Mouse (Mus musculus): ENCODE data around the gene Clip3. TPM values are rescaled to one million over a fixed set of nuclear protein-coding genes. Genes with fewer than 3 reads are reported as not detected.
A peak's percentile ranks its signal among the peaks of the same experiment; 100 is the strongest.

Clip3 gene
- polyA plus RNA-seq, 1 experiment from 2014 or later = 120 TPM

DNA sequence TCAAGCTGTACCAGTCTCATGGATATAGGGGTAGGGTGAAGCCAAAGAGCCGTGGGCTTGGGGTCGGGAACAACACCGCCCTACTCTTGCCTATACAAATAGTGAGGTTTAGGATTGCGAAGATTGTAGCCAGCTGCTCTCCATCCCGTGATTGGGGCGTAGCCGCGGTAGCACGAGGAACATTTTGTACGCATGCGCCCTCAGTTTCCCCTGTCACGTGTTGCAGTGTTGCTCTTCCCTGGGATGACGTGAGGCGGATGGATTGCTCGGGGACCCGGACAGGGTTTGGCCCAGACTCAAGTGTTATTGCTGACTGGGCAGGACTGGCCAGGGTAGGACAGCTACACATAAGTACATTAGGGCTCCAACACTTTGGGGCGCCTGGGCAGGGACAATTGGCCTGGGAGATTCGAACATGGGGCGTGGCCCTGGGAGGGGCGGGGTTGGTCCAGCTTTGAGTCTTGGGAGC lies 10.8 kb upstream of the Clip3 start:
- Histone ChIP-seq H3K4me1 (replicated peaks) (peaks cover 14% of the 10 kb centered on the region), H3K4me3 (peak overlapping the region; percentile 54), H3K9me3 (no peaks in the 10 kb centered on the region), H3K27ac (replicated peaks) (peak overlapping the region; percentile 96), H3K4me2 (peak overlapping the region; percentile 89), H3K9ac (peak overlapping the region; percentile 67), H3K27me3 (no peaks in the 10 kb centered on the region), H3K36me3 (no peaks in the 10 kb centered on the region)
- WGBS = 1% methylated on average over 20 of the region's 20 CpGs
- peak; percentile 88 for ATAC-seq (ENCODE audit: low FRiP score, low read depth)

DNA sequence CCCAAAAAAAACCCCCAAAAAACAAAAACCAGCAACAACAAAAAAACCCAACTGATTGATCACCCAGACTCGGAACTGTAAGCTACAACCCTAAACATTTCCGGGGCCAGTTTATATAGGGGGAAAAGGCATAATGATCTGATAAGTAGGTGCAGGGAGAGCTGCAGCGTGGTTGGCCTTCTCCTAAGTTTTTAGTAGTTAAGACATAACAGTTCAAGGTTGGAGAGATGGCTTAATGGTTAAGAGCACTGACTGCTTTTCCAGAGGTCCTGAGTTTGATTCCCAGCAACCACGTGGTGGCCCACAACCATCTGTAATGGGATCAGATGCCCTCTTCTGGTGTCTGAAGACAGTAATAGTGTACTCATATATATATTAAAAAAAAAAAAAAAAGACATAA lies 10.0 kb upstream of the Clip3 start:
- Histone ChIP-seq H3K27me3 (no peaks in the 10 kb centered on the region), H3K9ac (no peak overlapping the region), H3K9me3 (no peaks in the 10 kb centered on the region), H3K4me3 (peak overlapping the region; percentile 54), H3K36me3 (no peaks in the 10 kb centered on the region), H3K4me1 (replicated peaks) (peaks cover 14% of the 10 kb centered on the region), H3K4me2 (peak overlapping the region; percentile 89), H3K27ac (replicated peaks) (peak overlapping the region; percentile 96)
- 80% methylated on average over 4 of the region's 4 CpGs for WGBS
- no peak for ATAC-seq (ENCODE audit: low FRiP score, low read depth)

DNA sequence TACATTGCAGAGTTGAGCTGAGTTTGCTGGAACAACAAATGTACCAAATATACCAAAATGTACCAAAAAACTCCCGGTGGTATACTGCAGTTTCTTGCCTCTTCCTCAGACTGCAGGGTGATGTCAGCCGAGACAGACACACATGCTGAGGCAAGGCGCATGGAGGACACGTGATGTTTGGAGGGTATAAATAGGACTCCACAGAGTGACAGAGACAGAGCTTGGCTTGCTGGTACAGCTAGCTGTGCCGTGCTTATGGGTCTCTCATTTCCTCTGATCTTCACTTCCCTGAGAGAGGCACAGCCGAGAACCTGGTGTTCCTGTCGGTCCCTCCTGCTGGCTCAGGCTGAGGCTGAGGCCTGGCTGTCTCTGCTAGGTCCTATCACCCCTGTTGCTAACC lies 8.8 kb upstream of the Clip3 start:
- H3K9ac ChIP-seq = no peak overlapping the region
- 83% methylated on average over 7 of the region's 7 CpGs for WGBS
- H3K9me3 ChIP-seq = no peaks in the 10 kb centered on the region
- H3K4me3 ChIP-seq = no peak overlapping the region
- no peak for ATAC-seq (ENCODE audit: low FRiP score, low read depth)
- H3K4me2 ChIP-seq = no peak overlapping the region
- peaks cover 14% of the 10 kb centered on the region for H3K4me1 ChIP-seq (replicated peaks)
- no peak overlapping the region for H3K27ac ChIP-seq (replicated peaks)
- H3K27me3 ChIP-seq = no peaks in the 10 kb centered on the region
- no peaks in the 10 kb centered on the region for H3K36me3 ChIP-seq

DNA sequence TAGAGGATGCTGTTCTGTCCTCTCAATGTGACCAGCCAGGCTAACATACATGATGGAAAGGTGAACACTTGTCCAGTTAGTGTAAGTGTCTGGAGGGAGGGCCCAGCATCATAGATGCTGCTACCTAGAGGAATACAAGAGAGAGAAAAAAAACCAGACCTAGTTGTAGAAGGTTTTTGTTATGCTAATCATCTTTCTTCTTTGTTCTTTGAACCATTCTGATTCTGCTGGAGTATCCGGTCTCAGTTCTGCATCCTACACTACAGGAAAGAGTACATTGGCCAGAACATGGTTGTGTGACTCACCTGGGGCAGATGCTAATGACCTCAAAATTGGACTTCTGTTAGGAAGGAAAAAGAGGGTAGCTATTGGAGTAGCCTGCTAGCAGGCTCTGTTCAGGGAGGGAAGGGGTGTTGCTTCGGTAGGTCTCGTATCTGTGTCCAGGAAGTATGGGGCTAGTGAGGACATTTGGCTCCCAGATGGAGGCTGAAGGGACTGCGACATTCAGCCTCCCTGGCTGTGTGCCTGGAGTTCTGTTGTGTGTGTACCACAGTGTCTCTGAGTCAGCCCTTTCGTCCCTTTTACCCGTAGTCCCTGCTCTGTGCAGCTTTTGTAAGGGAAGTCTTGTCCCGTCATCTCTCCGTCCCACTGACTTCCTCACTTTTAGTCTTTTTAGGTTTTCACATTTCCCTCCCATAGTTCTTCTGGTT lies 4.7 kb upstream of the Clip3 start:
- 63% methylated on average over 8 of the region's 8 CpGs for WGBS
- H3K9ac ChIP-seq = no peak overlapping the region

DNA sequence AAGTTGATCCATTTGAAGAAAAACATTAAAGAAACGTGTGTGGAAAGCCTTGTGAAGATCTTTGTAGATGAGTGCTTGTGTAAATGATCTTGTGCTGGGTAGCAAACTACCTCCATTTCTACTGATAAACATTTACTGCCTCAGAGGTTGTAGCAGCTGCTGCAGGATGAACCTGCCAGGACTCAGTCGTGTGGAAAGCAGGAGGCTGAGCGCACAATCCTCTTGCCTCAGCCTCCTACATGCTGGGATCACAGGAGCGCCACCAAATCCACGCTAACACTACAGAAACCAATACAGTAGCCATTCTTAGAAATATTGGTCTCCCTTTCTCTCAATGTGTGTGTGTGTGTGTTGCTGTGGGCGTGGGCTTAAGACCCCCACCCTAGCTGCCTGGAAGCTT lies 3.5 kb upstream of the Clip3 start:
- no peak overlapping the region for H3K4me3 ChIP-seq
- H3K9me3 ChIP-seq = no peaks in the 10 kb centered on the region
- H3K27ac ChIP-seq (replicated peaks) = no peak overlapping the region
- H3K4me1 ChIP-seq (replicated peaks) = peaks cover 16% of the 10 kb centered on the region
- no peaks in the 10 kb centered on the region for H3K27me3 ChIP-seq
- no peak overlapping the region for H3K4me2 ChIP-seq
- H3K36me3 ChIP-seq = no peaks in the 10 kb centered on the region
- WGBS = 71% methylated on average over 6 of the region's 6 CpGs
- no peak for ATAC-seq (ENCODE audit: low FRiP score, low read depth)
- H3K9ac ChIP-seq = no peak overlapping the region

More for the DNA sequence above, 4.7 kb upstream of the Clip3 start:
- no peak overlapping the region for H3K27ac ChIP-seq (replicated peaks)
- H3K4me3 ChIP-seq = no peak overlapping the region
- H3K4me1 ChIP-seq (replicated peaks) = peaks cover 6% of the 10 kb centered on the region; the same call in 1 of the 2 replicates
- no peaks in the 10 kb centered on the region for H3K36me3 ChIP-seq
- H3K9me3 ChIP-seq = no peaks in the 10 kb centered on the region
- H3K4me2 ChIP-seq = no peak overlapping the region
- H3K27me3 ChIP-seq = no peaks in the 10 kb centered on the region
- ATAC-seq (ENCODE audit: low FRiP score, low read depth) = no peak

DNA sequence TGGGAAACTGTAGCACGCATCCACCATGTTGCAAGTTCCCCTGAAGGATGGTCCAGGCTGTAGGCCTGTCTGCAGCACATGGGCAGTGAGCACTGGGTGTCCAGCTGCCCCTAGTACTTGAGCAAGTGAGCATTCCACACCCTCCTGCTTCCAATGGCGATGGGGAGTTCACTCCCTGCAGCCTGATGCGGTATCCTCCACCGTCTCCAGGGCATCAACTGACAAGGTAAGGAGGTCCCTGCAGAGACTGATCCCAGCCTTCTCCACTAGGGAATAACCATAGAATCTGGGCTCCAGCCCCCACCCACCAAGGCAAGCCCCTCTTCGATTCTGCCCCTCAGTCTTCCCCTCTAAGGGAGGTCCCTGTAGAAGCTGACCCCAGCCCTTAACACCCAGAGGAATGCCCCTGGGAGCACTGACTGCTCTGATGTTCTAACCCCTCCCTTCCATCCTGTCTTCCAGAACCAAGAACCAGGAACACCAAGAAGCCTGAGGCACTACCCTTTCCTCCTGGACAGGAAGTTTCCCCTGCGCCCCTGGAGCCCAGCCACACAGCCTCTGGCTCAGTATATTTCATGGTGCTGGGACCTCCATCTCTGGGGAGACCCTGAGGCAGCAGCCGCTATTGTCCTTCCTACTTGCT lies 2.3 kb upstream of the Clip3 start:
- H3K27me3 ChIP-seq = no peaks in the 10 kb centered on the region
- no peak overlapping the region for H3K4me2 ChIP-seq
- H3K9ac ChIP-seq = no peak overlapping the region
- peaks cover 26% of the 10 kb centered on the region for H3K4me1 ChIP-seq (replicated peaks)
- no peak overlapping the region for H3K27ac ChIP-seq (replicated peaks)
- no peak for ATAC-seq (ENCODE audit: low FRiP score, low read depth)
- H3K36me3 ChIP-seq = peaks cover 4% of the 10 kb centered on the region; the same call in 1 of the 2 replicates
- H3K9me3 ChIP-seq = no peaks in the 10 kb centered on the region
- no peak overlapping the region for H3K4me3 ChIP-seq
- 70% methylated on average over 7 of the region's 7 CpGs for WGBS

DNA sequence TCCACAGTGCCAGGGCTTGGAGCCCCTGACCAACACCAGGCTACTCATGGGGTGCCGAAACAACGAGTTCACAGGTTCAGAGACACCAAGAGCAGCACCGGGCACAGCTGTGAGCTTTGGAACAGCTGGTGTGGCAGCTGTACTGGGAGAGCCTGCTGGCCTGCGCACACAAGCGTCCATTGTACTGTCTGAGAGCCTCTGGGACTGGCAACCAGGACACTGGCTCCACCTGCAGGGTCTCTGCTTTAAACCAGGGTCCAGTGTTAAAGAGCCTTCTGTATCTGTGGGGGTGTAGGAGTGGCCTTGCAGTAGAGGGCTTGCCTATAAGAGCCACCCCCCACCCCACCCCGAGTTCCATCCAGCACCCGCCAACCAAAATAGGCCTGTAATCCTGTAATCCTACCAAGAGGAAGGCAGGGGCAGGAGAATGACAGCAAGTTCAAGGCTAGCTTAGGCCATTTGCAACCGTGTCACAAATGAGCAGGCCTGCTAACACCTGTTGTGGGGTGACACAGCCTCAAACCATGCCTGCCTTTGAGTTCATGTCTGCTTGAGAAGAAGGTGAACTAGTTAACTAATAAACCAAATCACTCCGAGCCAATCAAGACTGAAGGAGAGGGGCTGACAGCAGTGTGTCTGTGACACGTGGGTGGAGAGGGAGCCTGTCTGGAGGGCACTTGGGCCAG lies 1.7 kb upstream of the Clip3 start:
- Histone ChIP-seq H3K36me3 (peaks cover 11% of the 10 kb centered on the region; the same call in 1 of the 2 replicates), H3K4me1 (replicated peaks) (peaks cover 33% of the 10 kb centered on the region), H3K4me3 (no peak overlapping the region), H3K27ac (replicated peaks) (no peak overlapping the region), H3K27me3 (no peaks in the 10 kb centered on the region), H3K9ac (no peak overlapping the region), H3K4me2 (no peak overlapping the region), H3K9me3 (no peaks in the 10 kb centered on the region)
- 54% methylated on average over 10 of the region's 10 CpGs for WGBS
- no peak; the same call in 1 of the 2 replicates for ATAC-seq (ENCODE audit: low FRiP score, low read depth)

DNA sequence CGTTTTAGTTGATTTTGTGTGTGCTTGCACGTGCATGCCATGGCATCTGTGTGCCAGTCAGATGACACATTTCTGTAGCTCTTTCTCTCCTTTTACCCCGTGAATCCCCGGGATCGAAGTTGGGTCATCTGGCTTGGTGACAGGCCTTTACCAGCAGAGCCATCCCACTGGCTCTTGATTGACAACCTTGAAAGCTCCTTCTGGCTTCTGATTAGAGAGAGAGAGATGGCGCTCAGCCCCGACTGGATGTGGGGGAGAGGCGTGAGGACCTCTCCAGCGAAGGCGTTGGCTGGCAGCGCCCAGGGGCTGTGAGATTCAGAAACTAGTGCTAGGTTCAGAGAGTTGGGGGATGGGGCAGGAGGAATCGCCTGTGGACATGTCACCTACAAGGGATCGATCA lies 2.3 kb downstream of the Clip3 start:
- Histone ChIP-seq H3K27me3 (no peaks in the 10 kb centered on the region), H3K4me3 (no peak overlapping the region), H3K36me3 (peaks cover 48% of the 10 kb centered on the region), H3K27ac (replicated peaks) (no peak overlapping the region), H3K4me2 (peak overlapping the region; percentile 11; the same call in 1 of the 2 replicates), H3K4me1 (replicated peaks) (peaks cover 36% of the 10 kb centered on the region), H3K9ac (no peak overlapping the region), H3K9me3 (no peaks in the 10 kb centered on the region)
- 68% methylated on average over 13 of the region's 13 CpGs for WGBS
- no peak for ATAC-seq (ENCODE audit: low FRiP score, low read depth)

GRCm38 (mm10) chr7:30294296-30294695 lies 2.8 kb downstream of the Clip3 start:
- H3K27me3 ChIP-seq = no peaks in the 10 kb centered on the region
- no peak for ATAC-seq (ENCODE audit: low FRiP score, low read depth)
- peaks cover 36% of the 10 kb centered on the region for H3K4me1 ChIP-seq (replicated peaks)
- H3K36me3 ChIP-seq = peaks cover 53% of the 10 kb centered on the region
- no peak overlapping the region for H3K4me2 ChIP-seq
- H3K4me3 ChIP-seq = no peak overlapping the region
- H3K27ac ChIP-seq (replicated peaks) = 0 out of 2 replicates have a peak overlapping the region, but pooled peaks have one; percentile 14
- no peaks in the 10 kb centered on the region for H3K9me3 ChIP-seq
- no peak overlapping the region for H3K9ac ChIP-seq
- 91% methylated on average over 5 of the region's 5 CpGs for WGBS

- H3K9ac ChIP-seq = no peak overlapping the region
- WGBS = 74% methylated on average over 10 of the region's 10 CpGs
- H3K27ac ChIP-seq (replicated peaks) = no peak overlapping the region
- no peaks in the 10 kb centered on the region for H3K27me3 ChIP-seq
- no peaks in the 10 kb centered on the region for H3K9me3 ChIP-seq
- no peak overlapping the region for H3K4me2 ChIP-seq
- H3K4me3 ChIP-seq = no peak overlapping the region
- ATAC-seq (ENCODE audit: low FRiP score, low read depth) = no peak
- H3K4me1 ChIP-seq (replicated peaks) = peaks cover 36% of the 10 kb centered on the region
- H3K36me3 ChIP-seq = peaks cover 61% of the 10 kb centered on the region
Observed at GRCm38 (mm10) chr7:30295103-30295502, 3.6 kb downstream of the Clip3 start.

DNA sequence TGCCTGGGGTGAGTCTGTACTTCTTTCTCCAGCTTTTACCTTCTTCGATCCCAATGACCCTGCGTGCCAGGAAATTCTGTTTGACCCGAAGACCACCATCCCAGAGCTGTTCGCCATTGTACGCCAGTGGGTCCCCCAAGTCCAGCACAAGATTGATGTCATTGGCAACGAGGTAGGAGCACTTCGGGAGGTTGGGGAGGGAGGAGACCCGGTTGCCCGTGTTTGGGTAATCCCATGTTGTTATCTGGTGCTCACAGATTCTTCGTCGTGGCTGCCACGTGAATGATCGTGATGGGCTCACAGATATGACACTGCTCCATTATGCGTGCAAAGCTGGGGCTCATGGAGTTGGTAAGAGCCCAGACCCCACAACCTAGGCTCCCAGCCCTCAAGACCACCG lies 5.3 kb downstream of the Clip3 start:
- Histone ChIP-seq H3K9me3 (no peaks in the 10 kb centered on the region), H3K4me3 (no peak overlapping the region), H3K4me1 (replicated peaks) (peaks cover 30% of the 10 kb centered on the region), H3K4me2 (no peak overlapping the region), H3K27me3 (no peaks in the 10 kb centered on the region), H3K36me3 (peaks cover 75% of the 10 kb centered on the region), H3K9ac (no peak overlapping the region), H3K27ac (replicated peaks) (no peak overlapping the region)
- WGBS = 94% methylated on average over 15 of the region's 15 CpGs
- no peak for ATAC-seq (ENCODE audit: low FRiP score, low read depth)

DNA sequence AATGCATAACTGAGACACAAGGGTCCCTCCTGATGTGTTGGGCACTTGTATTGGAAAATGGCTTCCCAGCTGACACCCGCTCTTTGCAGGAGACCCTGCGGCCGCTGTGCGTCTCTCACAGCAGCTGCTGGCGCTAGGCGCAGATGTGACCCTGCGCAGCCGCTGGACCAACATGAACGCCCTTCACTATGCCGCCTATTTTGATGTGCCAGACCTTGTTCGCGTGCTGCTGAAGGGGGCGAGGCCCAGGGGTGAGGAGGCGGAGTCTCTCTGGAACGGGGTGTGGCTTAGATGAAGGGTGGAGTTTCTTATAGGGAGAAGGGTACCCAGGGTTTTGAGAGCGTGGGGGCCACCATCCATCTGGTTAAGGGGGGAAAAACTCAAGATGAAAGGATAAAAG lies 5.7 kb downstream of the Clip3 start:
- Histone ChIP-seq H3K4me3 (no peak overlapping the region), H3K27ac (replicated peaks) (no peak overlapping the region)

More for the DNA sequence above, 5.7 kb downstream of the Clip3 start:
- Histone ChIP-seq H3K36me3 (peaks cover 80% of the 10 kb centered on the region), H3K4me1 (replicated peaks) (peaks cover 27% of the 10 kb centered on the region), H3K27me3 (no peaks in the 10 kb centered on the region), H3K9ac (no peak overlapping the region), H3K4me2 (no peak overlapping the region), H3K9me3 (no peaks in the 10 kb centered on the region)
- ATAC-seq (ENCODE audit: low FRiP score, low read depth) = no peak
- 85% methylated on average over 16 of the region's 16 CpGs for WGBS
